Mouse (Mus musculus) MEL (cell line): ENCODE results near the gene Olfr763. TPM values are rescaled to one million over a fixed set of nuclear protein-coding genes. Genes with fewer than 3 reads are reported as not detected.

Experiments used
- DNase-seq: peaks from one replicate; pipeline ENCODE4 v3.0.0; 2011; ENCODE audit warnings: low read depth, low spot score
- H3K27ac ChIP-seq: 2 replicates; pipeline ENCODE4 v1.5.1; 2012; ENCODE audit warnings: low read depth, mild to moderate bottlenecking, control low read depth, low read length, moderate library complexity; ENCODE audit not compliant: control insufficient read depth
- H3K27me3 ChIP-seq, 2 experiments: fragments of 150-350 bp in 1 of 2; sonication (generic) in 1 of 2; 2 replicates each; pipeline ENCODE4 v1.6.1; 2012; ENCODE audit warnings: low read length in 2 of 2, mild to moderate bottlenecking in 2 of 2, improper control_type of control experiment in 1 of 2, moderate library complexity in 1 of 2; ENCODE audit not compliant: insufficient read depth in 2 of 2, control insufficient read depth in 1 of 2
- H3K36me3 ChIP-seq, 2 experiments: 2 replicates each; pipeline ENCODE4 v1.6.1; 2012 to 2014; ENCODE audit warnings: low read length in 2 of 2, improper control_type of control experiment in 1 of 2, inconsistent platforms in 1 of 2, mild to moderate bottlenecking in 1 of 2; ENCODE audit not compliant: insufficient read depth in 2 of 2, control insufficient read depth in 1 of 2
- H3K4me1 ChIP-seq, 2 experiments: fragments of 150-350 bp in 1 of 2; sonication (generic) in 1 of 2; 2 replicates each; pipeline ENCODE4 v1.6.1; 2012; ENCODE audit warnings: low read length in 2 of 2, improper control_type of control experiment in 1 of 2, mild to moderate bottlenecking in 1 of 2; ENCODE audit not compliant: insufficient read depth in 2 of 2, control insufficient read depth in 1 of 2
- H3K4me3 ChIP-seq, 2 experiments: fragments of 150-350 bp in 1 of 2; sonication (generic) in 1 of 2; 2 replicates each; pipeline ENCODE4 v1.5.1; 2012; ENCODE audit warnings: low read depth in 2 of 2, low read length in 2 of 2, mild to moderate bottlenecking in 2 of 2, moderate library complexity in 2 of 2, control low read depth in 1 of 2, improper control_type of control experiment in 1 of 2; ENCODE audit not compliant: control insufficient read depth in 1 of 2, insufficient read depth in 1 of 2
- H3K79me2 ChIP-seq: 2 replicates; pipeline ENCODE4 v1.6.1; 2012; ENCODE audit warnings: mild to moderate bottlenecking, low read length, moderate library complexity; ENCODE audit not compliant: control insufficient read depth, poor library complexity, insufficient read depth
- H3K9ac ChIP-seq: 2 replicates; pipeline ENCODE4 v1.6.1; 2012; ENCODE audit warnings: low read depth, mild to moderate bottlenecking, control low read depth, low read length, moderate library complexity; ENCODE audit not compliant: control insufficient read depth, poor library complexity, severe bottlenecking
- H3K9me3 ChIP-seq: fragments of 150-350 bp; sonication (generic); replicated peaks from 2 replicates; pipeline ENCODE4 v1.6.1; 2012; ENCODE audit warnings: mild to moderate bottlenecking, low read length, improper control_type of control experiment, moderate library complexity; ENCODE audit not compliant: insufficient read depth
- CTCF ChIP-seq, 3 experiments: IDR thresholded peaks in 2 of 3; conservative IDR thresholded peaks in 1 of 3; 2 replicates each; pipeline ENCODE4 v1.5.1; 2011 to 2012; ENCODE audit warnings: low read length in 3 of 3, low read depth in 2 of 3, mild to moderate bottlenecking in 2 of 3, improper control_type of control experiment in 1 of 3, inconsistent platforms in 1 of 3, mixed read lengths in 1 of 3, moderate library complexity in 1 of 3; ENCODE audit not compliant: control insufficient read depth in 1 of 3, insufficient read depth in 1 of 3, poor library complexity in 1 of 3, severe bottlenecking in 1 of 3
- EP300 ChIP-seq, 2 experiments: IDR thresholded peaks; 2 replicates each; pipeline ENCODE4 v1.6.1; 2011; ENCODE audit warnings: improper control_type of control experiment in 2 of 2, low read length in 2 of 2, low read depth in 1 of 2, mild to moderate bottlenecking in 1 of 2
- GATA1 ChIP-seq: IDR thresholded peaks from 2 replicates; pipeline ENCODE4 v1.6.1; 2011; ENCODE audit warnings: low read depth, low read length, improper control_type of control experiment
- MYC ChIP-seq: IDR thresholded peaks from 2 replicates; pipeline ENCODE4 v1.6.1; 2011; ENCODE audit warnings: low read depth, mild to moderate bottlenecking, low read length, improper control_type of control experiment, moderate library complexity
- POLR2A ChIP-seq, 2 experiments: IDR thresholded peaks; 2 replicates each; pipeline ENCODE4 v1.6.1; 2011 to 2012; ENCODE audit warnings: low read length in 2 of 2, mild to moderate bottlenecking in 2 of 2, control low read depth in 1 of 2, improper control_type of control experiment in 1 of 2, low read depth in 1 of 2, moderate library complexity in 1 of 2; ENCODE audit not compliant: control insufficient read depth in 1 of 2, insufficient read depth in 1 of 2, poor library complexity in 1 of 2
- POLR2AphosphoS5 ChIP-seq: IDR thresholded peaks from 2 replicates; pipeline ENCODE4 v1.6.1; 2012; ENCODE audit warnings: low read depth, borderline replicate concordance, mild to moderate bottlenecking, inconsistent platforms, low read length, moderate library complexity, mixed read lengths
- RAD21 ChIP-seq: IDR thresholded peaks from 2 replicates; pipeline ENCODE4 v1.6.1; 2011; ENCODE audit warnings: mild to moderate bottlenecking, low read depth, low read length, improper control_type of control experiment
- SIN3A ChIP-seq: IDR thresholded peaks from 2 replicates; pipeline ENCODE4 v1.6.1; 2012; ENCODE audit warnings: low read length, improper control_type of control experiment, inconsistent platforms
- SMC3 ChIP-seq: IDR thresholded peaks from 2 replicates; pipeline ENCODE4 v1.6.1; 2011; ENCODE audit warnings: low read depth, low read length, improper control_type of control experiment
- TBP ChIP-seq: IDR thresholded peaks from 2 replicates; pipeline ENCODE4 v1.8.0; 2011; ENCODE audit warnings: low read depth, low read length, improper control_type of control experiment
- USF2 ChIP-seq, 2 experiments: IDR thresholded peaks; 2 replicates each; pipeline ENCODE4 v1.6.1; 2011 to 2012; ENCODE audit warnings: improper control_type of control experiment in 2 of 2, low read length in 2 of 2, borderline replicate concordance in 1 of 2, inconsistent platforms in 1 of 2, low read depth in 1 of 2, mild to moderate bottlenecking in 1 of 2; ENCODE audit not compliant: insufficient read depth in 1 of 2
- ZC3H11A ChIP-seq: IDR thresholded peaks from 2 replicates; pipeline ENCODE4 v1.6.1; 2012; ENCODE audit warnings: low read depth, mild to moderate bottlenecking, inconsistent platforms, low read length, improper control_type of control experiment
- polyA plus RNA-seq, 2 experiments: library from polyadenylated mRNA; stranded (reverse) in 1 of 2; unstranded in 1 of 2; fragments of >175 nt in 1 of 2; fragments of >200 nt in 1 of 2; gene quantifications; 2 replicates each; pipeline versions ENCODE4 v1.2.1 to v1.2.4; 2012; ENCODE audit warnings: low replicate concordance in 2 of 2, low read depth in 1 of 2; ENCODE audit not compliant: insufficient read length in 2 of 2, insufficient read depth in 1 of 2, missing spikeins in 1 of 2
- total RNA-seq: library from RNA; depleted of rRNA; stranded (reverse); fragments of 300-350 nt; gene quantifications from 2 replicates; pipeline ENCODE4 v1.2.3, GENCODE M21; 2012

Olfr763 gene
- total and polyA plus RNA-seq, 3 experiments = not detected

GRCm38 (mm10) chr10:129023319-129023718 lies 12.7 kb downstream of the Olfr763 start:
- TF ChIP-seq CTCF (IDR thresholded peaks at IDR 0.05 in 2 of 3, conservative IDR thresholded peaks at IDR 0.05 in 1 of 3; ENCODE audit: control insufficient read depth in 1 of 3, insufficient read depth in 1 of 3, low read depth in 2 of 3, low read length in 3 of 3, poor library complexity in 1 of 3, severe bottlenecking in 1 of 3) (peak in 2 of 3 experiments; percentile 16 to 26; a peak in 2 of 6 replicates), USF2 (IDR thresholded peaks at IDR 0.05; ENCODE audit: borderline replicate concordance in 1 of 2, insufficient read depth in 1 of 2, low read depth in 1 of 2, low read length in 2 of 2) (no peak)
- TF ChIP-seq, all 39 proteins: peak for 1
- Histone ChIP-seq H3K36me3 (no peaks in the 10 kb centered on the region), H3K4me3 (no peak overlapping the region), H3K27ac (no peak overlapping the region), H3K27me3 (no peaks in the 10 kb centered on the region), H3K9ac (no peak overlapping the region), H3K9me3 (no peaks in the 10 kb centered on the region), H3K79me2 (no peaks in the 10 kb centered on the region), H3K4me1 (no peaks in the 10 kb centered on the region)
- DNase-seq = no peak

GRCm38 (mm10) chr10:129026018-129026662 lies 15.5 kb downstream of the Olfr763 start:
- no peak overlapping the region for H3K9ac ChIP-seq
- no peaks in the 10 kb centered on the region for H3K79me2 ChIP-seq
- H3K9me3 ChIP-seq = no peaks in the 10 kb centered on the region
- TF ChIP-seq ZC3H11A = peak; percentile 47
- no peak for TF ChIP-seq SIN3A
- TF ChIP-seq SMC3 = peak; percentile 64
- no peak for TF ChIP-seq POLR2A (IDR thresholded peaks at IDR 0.05; ENCODE audit: control insufficient read depth in 1 of 2, insufficient read depth in 1 of 2, low read depth in 1 of 2, low read length in 2 of 2, poor library complexity in 1 of 2)
- peak; percentile 89 for TF ChIP-seq RAD21
- TF ChIP-seq CTCF (IDR thresholded peaks at IDR 0.05 in 2 of 3, conservative IDR thresholded peaks at IDR 0.05 in 1 of 3; ENCODE audit: control insufficient read depth in 1 of 3, insufficient read depth in 1 of 3, low read depth in 2 of 3, low read length in 3 of 3, poor library complexity in 1 of 3, severe bottlenecking in 1 of 3) = peak; percentile 70 to 84 (median 75)
- TF ChIP-seq, all 39 proteins: peak for 4
- no peak overlapping the region for H3K27ac ChIP-seq
- no peaks in the 10 kb centered on the region for H3K4me1 ChIP-seq
- DNase-seq = peak; percentile 66
- no peak overlapping the region for H3K4me3 ChIP-seq
- no peaks in the 10 kb centered on the region for H3K27me3 ChIP-seq
- no peaks in the 10 kb centered on the region for H3K36me3 ChIP-seq

- Histone ChIP-seq H3K27me3 (no peaks in the 10 kb centered on the region), H3K4me3 (no peak overlapping the region), H3K9ac (no peak overlapping the region), H3K9me3 (no peaks in the 10 kb centered on the region), H3K79me2 (no peaks in the 10 kb centered on the region), H3K27ac (no peak overlapping the region), H3K36me3 (no peaks in the 10 kb centered on the region), H3K4me1 (no peaks in the 10 kb centered on the region)
- TF ChIP-seq MYC (no peak), POLR2AphosphoS5 (no peak), EP300 (IDR thresholded peaks at IDR 0.05; ENCODE audit: low read depth in 1 of 2, low read length in 2 of 2) (no peak), GATA1 (no peak), TBP (no peak)
- DNase-seq = no peak
Observed at GRCm38 (mm10) chr10:129028343-129028742, 17.8 kb downstream of the Olfr763 start.
